Mouse (Mus musculus): ENCODE data around the gene Rbmx. TPM values are rescaled to one million over a fixed set of nuclear protein-coding genes. Genes with fewer than 3 reads are reported as not detected.

Gene Rbmx
- polyA plus RNA-seq, 1 experiment from 2014 or later: 196 TPM

DNA sequence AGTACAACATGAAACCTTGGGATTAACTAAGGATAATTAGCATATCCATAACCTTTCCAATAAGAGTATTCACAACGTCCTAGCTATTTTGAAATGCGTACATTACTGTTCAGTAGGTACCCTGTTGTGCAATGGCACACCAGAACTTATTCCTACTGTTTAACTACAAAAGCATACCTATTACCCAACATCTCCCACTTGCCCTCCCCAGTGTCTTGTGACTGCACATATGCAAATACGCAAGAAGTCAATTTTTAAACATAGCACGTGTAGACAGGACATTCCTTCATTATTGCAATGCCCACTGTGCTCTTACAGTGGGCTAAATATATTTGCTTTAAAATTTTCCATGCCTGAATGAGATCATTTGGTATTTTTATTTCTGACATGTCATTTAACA lies 19.9 kb downstream of the Rbmx start:
- WGBS: 79% methylated on average over 4 of the region's 4 CpGs
- Histone ChIP-seq H3K36me3 (0 out of 2 replicates have a peak, but pooled peaks cover 4% of the 10 kb centered on the region), H3K4me3 (no peak overlapping the region), H3K4me1 (no peaks in the 10 kb centered on the region), H3K27ac (no peak overlapping the region), H3K27me3 (no peaks in the 10 kb centered on the region), H3K9ac (no peak overlapping the region), H3K9me3 (no peaks in the 10 kb centered on the region), H3K4me2 (replicated peaks) (no peak overlapping the region)
- ATAC-seq (ENCODE audit: insufficient number of reproducible peaks, insufficient read depth, low FRiP score, low TSS enrichment): no peak

GRCm38 (mm10) chrX:57364891-57365569 lies 27.8 kb downstream of the Rbmx start:
- Histone ChIP-seq H3K27me3 (no peaks in the 10 kb centered on the region), H3K9me3 (no peaks in the 10 kb centered on the region), H3K9ac (no peak overlapping the region), H3K4me1 (no peaks in the 10 kb centered on the region), H3K4me3 (no peak overlapping the region), H3K36me3 (no peaks in the 10 kb centered on the region), H3K27ac (no peak overlapping the region), H3K4me2 (replicated peaks) (no peak overlapping the region)
- ATAC-seq (ENCODE audit: insufficient number of reproducible peaks, insufficient read depth, low FRiP score, low TSS enrichment): no peak
- 69% methylated on average over 2 of the region's 2 CpGs for WGBS

- whole genome bisulfite sequencing: 65% methylated on average over 1 of the region's 1 CpGs
- no peak overlapping the region for H3K4me2 ChIP-seq (replicated peaks)
- no peaks in the 10 kb centered on the region for H3K36me3 ChIP-seq
Observed at GRCm38 (mm10) chrX:57359316-57359715, 33.5 kb downstream of the Rbmx start.

DNA sequence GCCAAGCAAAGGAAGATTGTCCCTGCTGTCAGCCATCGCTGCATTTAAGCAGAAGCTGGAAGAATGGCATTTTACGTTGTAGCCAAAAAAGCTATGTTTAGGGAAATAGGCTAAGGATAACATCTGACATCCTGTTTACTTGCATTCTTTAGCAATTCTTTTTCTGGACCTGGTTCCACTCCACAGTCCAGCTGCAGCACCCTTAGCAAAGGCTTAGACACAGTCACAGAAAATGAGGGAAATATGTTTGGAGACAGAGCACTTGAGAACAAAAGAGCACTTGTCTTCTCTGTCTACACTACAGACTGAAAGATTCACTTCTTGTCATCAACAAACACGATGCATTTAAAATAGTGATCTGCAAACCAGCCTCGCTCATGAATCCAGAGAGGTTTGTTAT lies 53.6 kb downstream of the Rbmx start:
- 53% methylated on average over 4 of the region's 4 CpGs for WGBS
- no peak overlapping the region for H3K4me3 ChIP-seq
- no peak overlapping the region for H3K4me2 ChIP-seq (replicated peaks)
- ATAC-seq (ENCODE audit: insufficient number of reproducible peaks, insufficient read depth, low FRiP score, low TSS enrichment): no peak
- no peaks in the 10 kb centered on the region for H3K36me3 ChIP-seq
- H3K9ac ChIP-seq: no peak overlapping the region
- no peaks in the 10 kb centered on the region for H3K27me3 ChIP-seq
- no peak overlapping the region for H3K27ac ChIP-seq
- no peaks in the 10 kb centered on the region for H3K9me3 ChIP-seq
- no peaks in the 10 kb centered on the region for H3K4me1 ChIP-seq

More at GRCm38 (mm10) chrX:57359316-57359715, 33.5 kb downstream of the Rbmx start:
- no peak for ATAC-seq (ENCODE audit: insufficient number of reproducible peaks, insufficient read depth, low FRiP score, low TSS enrichment)
- Histone ChIP-seq H3K4me3 (no peak overlapping the region), H3K9me3 (no peaks in the 10 kb centered on the region), H3K27me3 (no peaks in the 10 kb centered on the region), H3K4me1 (no peaks in the 10 kb centered on the region), H3K9ac (no peak overlapping the region), H3K27ac (no peak overlapping the region)

- no peak for ATAC-seq (ENCODE audit: insufficient number of reproducible peaks, insufficient read depth, low FRiP score, low TSS enrichment)
- H3K4me3 ChIP-seq: no peak within 1 kb of the TSS
- no peak within 1 kb of the TSS for H3K4me2 ChIP-seq (replicated peaks)
- no peaks in the 10 kb centered on the region for H3K4me1 ChIP-seq
- no peaks in the 10 kb centered on the region for H3K36me3 ChIP-seq
- no peak within 1 kb of the TSS for H3K9ac ChIP-seq
- H3K27me3 ChIP-seq: no peaks in the 10 kb centered on the region
- no peaks in the 10 kb centered on the region for H3K9me3 ChIP-seq
- H3K27ac ChIP-seq: no peak within 1 kb of the TSS
- 58% methylated on average over 18 of the region's 18 CpGs for WGBS
Observed at GRCm38 (mm10) chrX:57338371-57339211, 54.2 kb downstream of the Rbmx start, which contains the start of gene Arhgef6. Gene Arhgef6, minus strand, starts transcription at chrX:57338729.

GRCm38 (mm10) chrX:57337582-57337981 lies 55.3 kb downstream of the Rbmx start:
- H3K4me3 ChIP-seq: no peak overlapping the region
- no peaks in the 10 kb centered on the region for H3K36me3 ChIP-seq
- H3K27ac ChIP-seq: no peak overlapping the region
- no peaks in the 10 kb centered on the region for H3K9me3 ChIP-seq
- no peak overlapping the region for H3K9ac ChIP-seq
- H3K27me3 ChIP-seq: no peaks in the 10 kb centered on the region
- no peaks in the 10 kb centered on the region for H3K4me1 ChIP-seq
- no peak overlapping the region for H3K4me2 ChIP-seq (replicated peaks)
- ATAC-seq (ENCODE audit: insufficient number of reproducible peaks, insufficient read depth, low FRiP score, low TSS enrichment): no peak

DNA sequence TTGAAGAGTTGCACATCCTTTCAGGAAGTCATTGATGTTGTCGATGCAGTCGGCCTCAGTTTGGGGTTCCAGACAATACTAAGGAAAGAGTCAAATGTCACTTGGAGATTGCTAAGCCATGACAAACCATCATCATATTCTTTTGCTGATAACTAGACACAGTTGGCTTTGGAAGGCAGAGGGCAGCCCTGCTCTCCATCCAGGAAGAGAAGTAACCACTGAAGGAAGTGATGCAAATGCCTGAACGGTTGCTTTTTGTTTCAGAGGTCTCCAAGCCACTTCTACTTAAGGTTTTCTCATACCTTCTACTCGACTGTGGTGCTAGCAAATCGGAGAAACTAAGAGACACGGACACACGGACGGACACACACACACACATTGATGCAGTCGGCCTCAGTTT lies 55.9 kb downstream of the Rbmx start:
- Histone ChIP-seq H3K27me3 (no peaks in the 10 kb centered on the region), H3K27ac (no peak overlapping the region), H3K36me3 (no peaks in the 10 kb centered on the region), H3K4me3 (no peak overlapping the region), H3K4me1 (no peaks in the 10 kb centered on the region), H3K9me3 (no peaks in the 10 kb centered on the region), H3K4me2 (replicated peaks) (no peak overlapping the region), H3K9ac (no peak overlapping the region)
- ATAC-seq (ENCODE audit: insufficient number of reproducible peaks, insufficient read depth, low FRiP score, low TSS enrichment): no peak
- WGBS: 85% methylated on average over 9 of the region's 9 CpGs

GRCm38 (mm10) chrX:57335313-57335712 lies 57.5 kb downstream of the Rbmx start:
- H3K27ac ChIP-seq: no peak overlapping the region
- H3K36me3 ChIP-seq: no peaks in the 10 kb centered on the region
- H3K4me1 ChIP-seq: no peaks in the 10 kb centered on the region
- ATAC-seq (ENCODE audit: insufficient number of reproducible peaks, insufficient read depth, low FRiP score, low TSS enrichment): no peak
- H3K9ac ChIP-seq: no peak overlapping the region
- no peaks in the 10 kb centered on the region for H3K9me3 ChIP-seq
- 87% methylated on average over 6 of the region's 6 CpGs for WGBS
- no peak overlapping the region for H3K4me2 ChIP-seq (replicated peaks)
- H3K27me3 ChIP-seq: no peaks in the 10 kb centered on the region
- no peak overlapping the region for H3K4me3 ChIP-seq

Other genes with a start within 250 kb of the Rbmx start
- not detected in 2 replicates for gene Cd40lg, start 180.9 kb downstream of the Rbmx start, polyA plus RNA-seq (2016; fragmentation: Nextera tagmentation; extraction: Ambion mirVana)
- 8.1 and 9.4 TPM in 2 replicates for gene Arhgef6, start 54.3 kb downstream of the Rbmx start, polyA plus RNA-seq (2016; fragmentation: Nextera tagmentation; extraction: Ambion mirVana)
- not detected in 2 replicates for gene Gm364, start 16.1 kb upstream of the Rbmx start, polyA plus RNA-seq (2016; fragmentation: Nextera tagmentation; extraction: Ambion mirVana)
- gene Gpr101, start 110.7 kb upstream of the Rbmx start, polyA plus RNA-seq (2016; fragmentation: Nextera tagmentation; extraction: Ambion mirVana): not detected in 2 replicates